Mouse (Mus musculus): ENCODE results near the gene Sympk.

- TF ChIP-seq REST (IDR thresholded peaks at IDR 0.05; ENCODE audit: insufficient read depth, insufficient read length): no peak
- TF ChIP-seq POLR2A (IDR thresholded peaks at IDR 0.05; ENCODE audit: insufficient read length, low read depth): no peak
- TF ChIP-seq USF1 (IDR thresholded peaks at IDR 0.05; ENCODE audit: low read depth): no peak
- no peak for TF ChIP-seq E2F4 (IDR thresholded peaks at IDR 0.05; ENCODE audit: insufficient read depth)
- no peak for TF ChIP-seq CEBPB (IDR thresholded peaks at IDR 0.05; ENCODE audit: insufficient read depth, poor library complexity, severe bottlenecking)
- TF ChIP-seq MYOG (IDR thresholded peaks at IDR 0.05; ENCODE audit: control insufficient read depth in 1 of 3, insufficient read depth in 1 of 3, insufficient read length in 2 of 3, low read depth in 2 of 3): no peak
- TF ChIP-seq TCF12 (IDR thresholded peaks at IDR 0.05; ENCODE audit: insufficient read depth, poor library complexity, severe bottlenecking): no peak
- no peak for TF ChIP-seq MYOD1 (IDR thresholded peaks at IDR 0.05; ENCODE audit: control insufficient read depth in 1 of 3, insufficient read length in 2 of 3, low read depth in 2 of 3)
These were observed 22.3 kb downstream of the Sympk start for GRCm38 (mm10) chr7:19046286-19047069.
